Mouse (Mus musculus) CH12.LX (cell line): Measurements from ENCODE around the gene Cidec. TPM values are rescaled to one million over a fixed set of nuclear protein-coding genes. Genes with fewer than 3 reads are reported as not detected.

Experiments
- DNase-seq: peaks from one replicate; pipeline ENCODE4 v3.0.0-alpha.2; 2013; ENCODE audit errors: extremely low read depth
- H3K27ac ChIP-seq: 2 replicates; pipeline ENCODE4 v1.5.1; 2012; ENCODE audit warnings: low read depth, mild to moderate bottlenecking, control low read depth, moderate library complexity; ENCODE audit not compliant: insufficient read depth
- H3K27me3 ChIP-seq: replicated peaks from 2 replicates; pipeline ENCODE3; 2012; ENCODE audit warnings: inconsistent platforms
- H3K36me3 ChIP-seq, 2 experiments: replicated peaks in 1 of 2; 2 replicates each; pipeline versions ENCODE3 to v1.6.1; 2012; ENCODE audit warnings: inconsistent platforms in 1 of 2, low read length in 1 of 2, mild to moderate bottlenecking in 1 of 2, mixed read lengths in 1 of 2, moderate library complexity in 1 of 2; ENCODE audit not compliant: control insufficient read depth in 1 of 2, insufficient read depth in 1 of 2
- H3K4me1 ChIP-seq, 2 experiments: 2 replicates each; pipeline ENCODE4 v1.6.1; 2012; ENCODE audit warnings: inconsistent platforms in 1 of 2, moderate library complexity in 1 of 2; ENCODE audit not compliant: insufficient read depth in 2 of 2, control insufficient read depth in 1 of 2
- H3K4me2 ChIP-seq: 2 replicates; pipeline ENCODE4 v1.6.1; 2012; ENCODE audit warnings: low read depth, mild to moderate bottlenecking, control low read depth; ENCODE audit not compliant: poor library complexity, insufficient read depth, severe bottlenecking
- H3K4me3 ChIP-seq, 3 experiments: fragments of 150-350 bp in 1 of 3; sonication (generic) in 1 of 3; replicated peaks in 1 of 3; 2 replicates each; pipeline versions ENCODE3 to v1.5.1; 2011 to 2012; ENCODE audit warnings: low read depth in 2 of 3, low read length in 2 of 3, mild to moderate bottlenecking in 2 of 3, moderate library complexity in 2 of 3, control low read depth in 1 of 3, improper control_type of control experiment in 1 of 3, inconsistent platforms in 1 of 3, mixed read lengths in 1 of 3; ENCODE audit not compliant: poor library complexity in 1 of 3
- H3K79me2 ChIP-seq: replicated peaks from 2 replicates; pipeline ENCODE4 v1.6.1; 2012; ENCODE audit warnings: mild to moderate bottlenecking, moderate library complexity; ENCODE audit not compliant: control insufficient read depth, poor library complexity, insufficient read depth, severe bottlenecking; ENCODE audit errors: extremely low read depth
- H3K9ac ChIP-seq: 2 replicates; pipeline ENCODE4 v1.6.1; 2012; ENCODE audit warnings: low read depth, mild to moderate bottlenecking, control low read depth, moderate library complexity; ENCODE audit not compliant: insufficient read depth
- H3K9me3 ChIP-seq: replicated peaks from 2 replicates; pipeline ENCODE3; 2012; ENCODE audit warnings: low read length, inconsistent platforms, mixed read lengths
- BHLHE40 ChIP-seq: IDR thresholded peaks from 2 replicates; pipeline ENCODE4 v1.6.1; 2011; ENCODE audit warnings: mild to moderate bottlenecking, low read depth, low read length, improper control_type of control experiment
- CHD2 ChIP-seq: IDR thresholded peaks from 2 replicates; pipeline ENCODE4 v1.6.1; 2011; ENCODE audit warnings: low read length, improper control_type of control experiment
- E2F4 ChIP-seq: IDR thresholded peaks from 2 replicates; pipeline ENCODE4 v1.6.1; 2011; ENCODE audit warnings: low read depth, low read length, improper control_type of control experiment; ENCODE audit not compliant: insufficient replicate concordance
- ELF1 ChIP-seq: IDR thresholded peaks from 2 replicates; pipeline ENCODE4 v1.6.1; 2014; ENCODE audit warnings: low read depth, mild to moderate bottlenecking, inconsistent platforms, low read length, improper control_type of control experiment
- EP300 ChIP-seq: IDR thresholded peaks from 2 replicates; pipeline ENCODE4 v1.6.1; 2011; ENCODE audit warnings: low read length, improper control_type of control experiment
- HCFC1 ChIP-seq: IDR thresholded peaks from 2 replicates; pipeline ENCODE4 v1.6.1; 2012; ENCODE audit warnings: low read depth, mild to moderate bottlenecking, inconsistent platforms, low read length, improper control_type of control experiment
- JUN ChIP-seq: IDR thresholded peaks from 2 replicates; pipeline ENCODE4 v1.6.1; 2011; ENCODE audit warnings: low read depth, mild to moderate bottlenecking, low read length, improper control_type of control experiment, moderate library complexity; ENCODE audit not compliant: insufficient read depth
- MAFK ChIP-seq: IDR thresholded peaks from 2 replicates; pipeline ENCODE4 v1.6.1; 2011; ENCODE audit warnings: low read length, improper control_type of control experiment; ENCODE audit not compliant: insufficient replicate concordance
- MAX ChIP-seq: IDR thresholded peaks from 2 replicates; pipeline ENCODE4 v1.6.1; 2011; ENCODE audit warnings: low read length, improper control_type of control experiment
- MYC ChIP-seq: IDR thresholded peaks from 2 replicates; pipeline ENCODE4 v1.6.1; 2011; ENCODE audit warnings: low read depth, mild to moderate bottlenecking, improper control_type of control experiment, low read length
- NELFE ChIP-seq: IDR thresholded peaks from 2 replicates; pipeline ENCODE4 v1.6.1; 2011; ENCODE audit warnings: low read depth, low read length, improper control_type of control experiment
- NRF1 ChIP-seq: IDR thresholded peaks from 2 replicates; pipeline ENCODE4 v1.6.1; 2014; ENCODE audit warnings: low read depth, mild to moderate bottlenecking, inconsistent platforms, low read length, improper control_type of control experiment, moderate library complexity
- PAX5 ChIP-seq: IDR thresholded peaks from 2 replicates; pipeline ENCODE4 v1.6.1; 2012; ENCODE audit warnings: low read length, inconsistent platforms, mixed read lengths
- POLR2A ChIP-seq: IDR thresholded peaks from 2 replicates; pipeline ENCODE4 v1.6.1; 2011; ENCODE audit warnings: low read depth, mild to moderate bottlenecking, improper control_type of control experiment, low read length
- SIN3A ChIP-seq: IDR thresholded peaks from 2 replicates; pipeline ENCODE4 v1.6.1; 2012; ENCODE audit warnings: low read length, improper control_type of control experiment, inconsistent platforms
- SMC3 ChIP-seq: IDR thresholded peaks from 2 replicates; pipeline ENCODE4 v1.6.1; 2011; ENCODE audit warnings: low read depth, low read length, improper control_type of control experiment
- TBP ChIP-seq: conservative IDR thresholded peaks from 2 replicates; pipeline ENCODE4 v1.6.1; 2011; ENCODE audit warnings: low read depth, low read length, improper control_type of control experiment
- TCF12 ChIP-seq: IDR thresholded peaks from 2 replicates; pipeline ENCODE4 v1.6.1; 2014; ENCODE audit warnings: low read depth, mild to moderate bottlenecking, inconsistent platforms, low read length, improper control_type of control experiment
- UBTF ChIP-seq: IDR thresholded peaks from 2 replicates; pipeline ENCODE4 v1.6.1; 2012; ENCODE audit warnings: low read depth, mild to moderate bottlenecking, inconsistent platforms, low read length, improper control_type of control experiment, moderate library complexity
- ZC3H11A ChIP-seq: IDR thresholded peaks from 2 replicates; pipeline ENCODE4 v1.6.1; 2012; ENCODE audit warnings: low read depth, mild to moderate bottlenecking, inconsistent platforms, low read length, improper control_type of control experiment
- ZKSCAN1 ChIP-seq: IDR thresholded peaks from 2 replicates; pipeline ENCODE4 v1.6.1; 2012; ENCODE audit warnings: low read depth, inconsistent platforms, low read length, improper control_type of control experiment, borderline replicate concordance
- ZMIZ1 ChIP-seq: IDR thresholded peaks from 2 replicates; pipeline ENCODE4 v1.6.1; 2012; ENCODE audit warnings: low read depth, mild to moderate bottlenecking, inconsistent platforms, low read length, improper control_type of control experiment
- ZNF384 ChIP-seq: IDR thresholded peaks from 2 replicates; pipeline ENCODE4 v1.6.1; 2012; ENCODE audit warnings: low read depth, low read length, improper control_type of control experiment, inconsistent platforms
- dilution Hi-C: fragments of 300-500 bp; cut with MboI; formaldehyde crosslinking; loops from 2 replicates; pipeline ENCODE4 v1.14.3; 2020; ENCODE audit warnings: low sequenced_read_pairs; ENCODE audit not compliant: extremely low pct_unique_long_range_greater_than_20kb, extremely low pct_ligation_motif_present
- in situ Hi-C: fragments of 300-500 bp; cut with MboI; formaldehyde crosslinking; loops from 3 replicates; pipeline ENCODE4 v1.14.3; 2019; ENCODE audit warnings: low sequenced_read_pairs, low pct_ligation_motif_present, low pct_unique_long_range_greater_than_20kb, mixed read lengths
- polyA plus RNA-seq: library from polyadenylated mRNA; unstranded; fragments of >175 nt; gene quantifications from 2 replicates; pipeline ENCODE4 v1.2.1, GENCODE M21; 2012; ENCODE audit warnings: low read depth; ENCODE audit not compliant: insufficient read length
- total RNA-seq, 2 experiments: library from RNA; depleted of rRNA; stranded (reverse); fragments of 300-350 nt in 1 of 2; fragments of >200 nt in 1 of 2; gene quantifications; 2 replicates each; pipeline ENCODE4 v1.2.3; 2012 to 2014

The Cidec gene
- total and polyA plus RNA-seq, 3 experiments = not detected

DNA sequence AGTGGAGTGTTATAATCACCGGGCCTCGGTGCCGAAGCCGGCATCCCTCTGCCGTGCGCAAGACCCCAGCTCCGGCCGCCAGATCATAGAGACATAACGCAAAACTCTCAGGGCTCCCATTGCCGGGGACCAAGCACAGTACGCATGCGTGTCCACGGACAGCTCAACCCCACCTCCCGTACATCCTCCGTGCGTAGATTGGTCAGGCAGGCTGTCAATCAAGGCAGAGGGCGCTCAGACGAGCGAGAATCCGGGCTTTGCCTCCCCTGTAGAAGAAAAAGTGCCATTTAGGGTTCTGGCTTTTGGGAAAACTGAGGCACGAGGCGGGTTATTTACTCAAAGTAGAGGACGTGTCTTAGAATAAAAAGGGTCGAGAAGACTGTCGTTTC is 16.4 kb downstream of the Cidec start, which contains the start of gene Rpusd3:
TSS of gene Rpusd3 (minus strand) at position 142 of the 389 bp plus-strand sequence.
- TF ChIP-seq E2F4 (0 out of 2 replicates have a peak, but pooled peaks have one; percentile 32), NELFE (peak; percentile 67; the same call in 1 of the 2 replicates), JUN (no peak), NRF1 (peak; percentile 98), HCFC1 (peak; percentile 64), ELF1 (peak; percentile 46; the same call in 1 of the 2 replicates), MYC (peak; percentile 19; the same call in 1 of the 2 replicates), PAX5 (no peak), BHLHE40 (no peak), CHD2 (peak; percentile 80), POLR2A (peak; percentile 77), ZC3H11A (no peak), MAX (0 out of 2 replicates have a peak, but pooled peaks have one; percentile 9), SIN3A (no peak), TCF12 (0 out of 2 replicates have a peak, but pooled peaks have one; percentile 40), ZMIZ1 (no peak; the same call in 1 of the 2 replicates), ZNF384 (0 out of 2 replicates have a peak, but pooled peaks have one; percentile 19), TBP (0 out of 2 replicates have a peak, but pooled peaks have one; percentile 57), MAFK (no peak), EP300 (no peak)
- TF ChIP-seq, all 38 proteins: peak for 12
- Histone ChIP-seq H3K9me3 (no peaks in the 10 kb centered on the region), H3K36me3 (peaks cover 21 to 32% of the 10 kb centered on the region in 2 experiments), H3K9ac (peak within 1 kb of the TSS; percentile 80), H3K27me3 (no peaks in the 10 kb centered on the region), H3K4me1 (peaks cover 7 to 13% of the 10 kb centered on the region in 2 experiments; a peak in 3 of 4 replicates), H3K79me2 (no peaks in the 10 kb centered on the region), H3K4me2 (peak within 1 kb of the TSS; percentile 84), H3K4me3 (peak within 1 kb of the TSS; percentile 60 to 85 (median 76)), H3K27ac (peak within 1 kb of the TSS; percentile 31)
- in situ Hi-C loops = no loop called here
- dilution Hi-C loops = no loop called here
- DNase-seq = peak; percentile 99

DNA sequence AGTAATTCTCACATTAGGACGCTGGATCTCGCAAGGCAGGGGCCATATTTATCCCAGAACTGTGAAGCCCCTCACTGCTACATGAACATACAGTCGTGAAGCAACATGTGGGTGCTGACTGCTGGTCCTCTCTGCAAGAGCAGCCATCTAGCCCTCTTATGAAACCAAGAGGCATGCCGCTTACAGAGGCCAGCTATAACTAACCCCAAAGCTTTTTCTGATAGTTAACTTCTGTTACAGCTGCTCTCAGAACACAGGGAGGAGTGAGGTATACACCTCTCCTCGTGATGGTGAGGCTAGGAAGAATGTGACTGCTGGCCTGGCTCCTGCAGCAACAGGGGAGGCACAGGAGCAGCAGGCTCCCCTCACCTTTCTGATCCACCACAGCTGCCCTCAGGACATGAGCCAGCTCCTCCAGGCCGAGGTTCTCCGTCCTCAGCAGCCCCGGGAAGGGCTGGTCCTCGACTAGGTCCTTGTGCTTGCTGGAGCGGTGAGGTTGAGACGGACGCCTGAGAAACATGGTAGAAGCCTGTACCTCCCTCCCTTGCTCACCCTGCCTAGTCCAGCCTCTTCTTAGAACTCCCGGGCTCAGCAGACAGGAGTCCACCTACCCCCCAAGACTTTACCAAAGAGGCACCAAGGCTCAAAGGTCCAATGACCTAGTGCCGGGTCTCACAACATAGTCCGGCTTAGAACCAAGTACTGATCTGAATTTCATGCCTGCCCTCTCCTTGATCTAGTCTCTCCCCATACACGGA is 16.9 kb downstream of the Cidec start:
- Histone ChIP-seq H3K36me3 (peaks cover 27 to 38% of the 10 kb centered on the region in 2 experiments), H3K9me3 (no peaks in the 10 kb centered on the region), H3K79me2 (no peaks in the 10 kb centered on the region), H3K4me1 (peaks cover 7 to 13% of the 10 kb centered on the region in 2 experiments; a peak in 3 of 4 replicates), H3K9ac (peak overlapping the region; percentile 80), H3K4me3 (peak overlapping the region; percentile 60 to 85 (median 76)), H3K27ac (no peak overlapping the region), H3K4me2 (peak overlapping the region; percentile 82), H3K27me3 (no peaks in the 10 kb centered on the region)
- dilution Hi-C loops = no loop called here
- TF ChIP-seq SIN3A = 0 out of 2 replicates have a peak, but pooled peaks have one; percentile 15
- no peak for TF ChIP-seq SMC3
- TF ChIP-seq ZKSCAN1 = no peak
- no peak for TF ChIP-seq ELF1
- no peak for TF ChIP-seq UBTF
- no peak for TF ChIP-seq NELFE
- no peak for DNase-seq
- in situ Hi-C loops = no loop called here
